Comparison of ENCODE assay signal across 13 mouse cellular contexts in the genomic region with DNA sequence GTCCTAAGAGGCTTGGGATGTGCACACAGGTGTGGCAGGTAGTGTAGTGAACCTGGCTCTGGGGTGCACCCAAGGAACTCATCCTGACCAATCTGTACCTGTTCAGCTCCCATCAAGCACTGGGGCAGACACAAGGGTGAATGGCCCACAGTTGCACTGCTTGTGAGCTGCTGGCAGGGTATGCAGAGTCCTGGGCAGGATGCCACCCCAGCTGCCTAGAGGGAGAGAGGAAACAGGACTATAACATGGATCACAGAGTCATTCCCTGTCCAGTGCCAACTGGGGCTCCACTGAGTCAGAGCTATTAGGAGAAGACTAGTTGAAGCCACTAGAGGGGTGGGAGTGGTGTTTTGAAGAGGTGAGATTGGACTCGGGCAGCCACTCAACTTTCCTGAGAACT. TPM values are rescaled to one million over a fixed set of nuclear protein-coding genes. Genes with fewer than 3 reads are reported as not detected.
DNase-seq lines count a peak whose midpoint lies in the region; ATAC-seq and TF ChIP-seq lines count a peak whose summit lies in the region.
"Had no signal": no experiment of that assay in that cellular context is flagged by ENCODE, and none has a peak within 500 bp of the region (broad histone marks: within the 10 kb centered on the region; RNA-seq: fewer than 3 reads in every experiment).

No protein-coding gene starts in this region.

- no peak overlapping the region; the same call in 1 of the 2 replicates for H3K27ac ChIP-seq in left cerebral cortex, adult 2 months
- H3K27ac ChIP-seq: embryonic facial prominence, embryonic 13.5 days; hindbrain, embryonic 15.5 days; limb, embryonic 13.5 days had no signal

- ATAC-seq in frontal cortex, adult (ENCODE audit: low TSS enrichment) = peak; percentile 5; the same call in 1 of the 2 replicates
- no peak for ATAC-seq in inflammation-experienced regulatory T-cells, adult 6 months

- TF ChIP-seq CTCF in left cerebral cortex, adult 2 months (IDR thresholded peaks at IDR 0.05) = no peak
- TF ChIP-seq CTCF in brain, embryonic 14.5 days (IDR thresholded peaks at IDR 0.05; ENCODE audit: borderline replicate concordance, extremely low read depth, insufficient read depth, insufficient read length) = no peak

- no peak for TF ChIP-seq POLR2A in brain, embryonic 14.5 days (IDR thresholded peaks at IDR 0.05; ENCODE audit: borderline replicate concordance, extremely low read depth, insufficient read depth, insufficient read length, poor library complexity, severe bottlenecking)

- no peak for DNase-seq in frontal cortex, postnatal 36 days (ENCODE audit: low spot score in 2 of 2)
- DNase-seq in left cerebral cortex, adult 2 months (ENCODE audit: extremely low spot score in 1 of 2, low spot score in 2 of 2) = peak in 1 of 2 experiments; percentile 28
- DNase-seq in left cerebral cortex, adult 11 months (ENCODE audit: low spot score) = no peak
- DNase-seq in brain, embryonic 14.5 days (ENCODE audit: low read depth) = peak; percentile 48
- DNase-seq in gastrocnemius, postnatal 10 days = peak; percentile 48
- DNase-seq in thymus, postnatal 4 days = no peak
- DNase-seq: lung, postnatal 36 days had no signal

- intact Hi-C loops in left cerebral cortex, adult 2 months (cut with DNase I) = no loop called here

- peak overlapping the region; percentile 79 for H3K4me3 ChIP-seq in left cerebral cortex, adult 2 months

RNA-seq across cellular contexts. Expression of a gene that starts 1.3 kb away (rescaled TPM):
- total RNA-seq in left cerebral cortex, adult 2 months (2021) = 100 to 1,000 TPM in 1 of 2 experiments, 10 to 100 TPM in 1; 77.7 to 100 TPM
- polyA plus RNA-seq in brain, embryonic 14.5 days (2012; rRNA removed) = 0.78 and 2.9 TPM in 2 replicates
- total RNA-seq in gastrocnemius, postnatal 10 days (2021) = 1 to 10 TPM; 1.4 TPM
- under 1 TPM in 1 of 3 experiments, not detected in 2; 0.41 TPM for polyA plus RNA-seq in inflammation-experienced regulatory T-cells, adult 6 months (2017; shearing (Covaris generic))
- total RNA-seq: monocyte, adult 5-6 weeks had no signal

Comparison
In these comparisons a context has a peak if more than half of its experiments do, and no peak if none do; other contexts are left out.
1. DNase-seq: peak in brain, embryonic 14.5 days (single experiment) and gastrocnemius, postnatal 10 days (single experiment); none in frontal cortex, postnatal 36 days (0 of 2), left cerebral cortex, adult 11 months (single experiment) and thymus, postnatal 4 days (single experiment).
2. RNA of a gene that starts 1.3 kb away (total RNA-seq): 77.7 to 100 TPM in left cerebral cortex, adult 2 months; 1.4 TPM in gastrocnemius, postnatal 10 days; every median in the first group is over 10 times any median in the second.